Mouse (Mus musculus): ENCODE measurements around the gene Adam26a. TPM values are rescaled to one million over a fixed set of nuclear protein-coding genes. Genes with fewer than 3 reads are reported as not detected.
"Not testable (repeated sequence)": the region's sequence is repeated elsewhere in the genome, so short reads cannot be mapped to it uniquely, and the experiment has no call there.

Adam26a gene
- polyA plus RNA-seq (2015; fragmentation: Nextera tagmentation; extraction: Ambion mirVana) = not detected in 2 replicates

DNA sequence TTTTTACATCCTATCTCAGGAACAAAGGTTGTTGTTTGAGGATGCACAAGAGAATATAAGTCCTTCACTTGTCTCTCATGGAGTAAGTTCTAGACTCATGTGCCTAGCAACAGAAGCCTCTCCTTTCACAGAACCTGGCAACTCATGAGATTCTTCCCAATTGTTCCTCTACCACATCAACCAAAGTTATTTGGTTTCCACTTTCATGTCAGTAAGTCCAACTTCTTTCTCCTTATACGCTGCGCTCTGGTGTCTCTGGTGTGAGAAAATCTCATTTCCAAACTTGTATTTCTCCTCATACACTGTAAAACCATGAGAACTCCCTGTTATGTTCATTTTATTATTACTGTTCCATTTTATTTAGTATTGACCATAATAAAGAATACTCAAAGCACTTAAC lies at the start of gene Adam26a:
Adam26a (minus strand) TSS at position 101 of the 400 bp plus-strand sequence.
- not testable (repeated sequence) for H3K4me1 ChIP-seq (replicated peaks); H3K9ac ChIP-seq; H3K9me3 ChIP-seq; H3K27ac ChIP-seq; H3K36me3 ChIP-seq; ATAC-seq (ENCODE audit: low FRiP score); H3K27me3 ChIP-seq; H3K4me3 ChIP-seq; H3K4me2 ChIP-seq
- 94% methylated on average over 2 of the region's 2 CpGs for WGBS

DNA sequence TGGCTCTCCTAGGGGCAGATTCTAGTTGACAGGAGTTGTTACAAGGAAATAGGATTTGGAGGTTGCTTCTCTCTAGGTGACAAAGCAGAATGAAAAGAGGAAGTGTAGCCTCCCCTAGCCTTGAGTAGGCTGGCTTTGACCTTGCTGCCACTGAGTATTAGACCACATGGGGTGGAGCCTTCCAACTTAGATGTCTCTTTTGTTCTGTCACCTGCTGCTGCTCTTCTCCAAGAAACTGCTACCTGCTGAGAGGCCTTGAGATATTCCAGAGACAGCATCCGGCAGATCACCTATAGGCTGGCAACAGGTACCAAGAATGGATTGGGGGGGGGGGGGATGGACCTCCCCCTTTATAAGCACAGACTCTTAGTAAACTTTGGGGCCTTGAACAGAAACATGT lies 39.5 kb upstream of the Adam26a start:
- Histone ChIP-seq H3K27ac (no peak overlapping the region), H3K36me3 (no peaks in the 10 kb centered on the region), H3K9ac (no peak overlapping the region), H3K4me1 (replicated peaks) (no peaks in the 10 kb centered on the region), H3K4me3 (no peak overlapping the region), H3K27me3 (no peaks in the 10 kb centered on the region), H3K4me2 (no peak overlapping the region), H3K9me3 (no peaks in the 10 kb centered on the region)
- no peak for ATAC-seq (ENCODE audit: low FRiP score)
- 94% methylated on average over 1 of the region's 1 CpGs for WGBS

- H3K4me3 ChIP-seq; ATAC-seq (ENCODE audit: low FRiP score); H3K36me3 ChIP-seq; H3K27me3 ChIP-seq; H3K9ac ChIP-seq; H3K27ac ChIP-seq; H3K4me1 ChIP-seq (replicated peaks); H3K9me3 ChIP-seq; H3K4me2 ChIP-seq: not testable (repeated sequence)
- WGBS = 88% methylated on average over 13 of the region's 13 CpGs
Observed at GRCm38 (mm10) chr8:43603657-43604056, 27.1 kb upstream of the Adam26a start.

DNA sequence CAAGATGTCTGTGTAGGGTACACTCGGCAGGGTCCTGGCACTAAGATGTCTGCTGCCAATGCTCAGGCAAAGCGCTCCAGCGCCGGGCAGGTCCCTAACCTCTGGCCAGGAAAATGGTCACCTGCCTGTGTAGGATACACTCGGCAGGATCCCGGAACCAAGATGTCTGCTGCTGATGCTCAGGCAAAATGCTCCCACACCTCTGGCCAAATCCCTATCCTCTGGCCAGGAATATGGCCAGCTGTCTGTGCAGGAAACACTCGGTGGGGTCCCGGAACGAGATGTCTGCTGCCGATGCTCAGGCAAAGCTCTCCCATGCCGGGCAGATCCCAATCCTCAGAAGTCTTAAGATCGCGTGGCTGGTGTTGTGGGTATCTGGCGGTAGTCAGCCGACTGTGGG lies 26.7 kb upstream of the Adam26a start:
- not testable (repeated sequence) for H3K36me3 ChIP-seq; ATAC-seq (ENCODE audit: low FRiP score); H3K4me2 ChIP-seq; H3K9me3 ChIP-seq; H3K27me3 ChIP-seq; H3K27ac ChIP-seq; H3K4me3 ChIP-seq; H3K4me1 ChIP-seq (replicated peaks); H3K9ac ChIP-seq
- 94% methylated on average over 15 of the region's 15 CpGs for WGBS

- not testable (repeated sequence) for H3K9ac ChIP-seq; H3K4me2 ChIP-seq; H3K36me3 ChIP-seq; H3K9me3 ChIP-seq; H3K27me3 ChIP-seq; ATAC-seq (ENCODE audit: low FRiP score); H3K27ac ChIP-seq; H3K4me1 ChIP-seq (replicated peaks); H3K4me3 ChIP-seq
Observed at GRCm38 (mm10) chr8:43528006-43528405, 48.5 kb downstream of the Adam26a start, which contains the start of gene Adam26b. TSS of gene Adam26b (minus strand) at chr8:43528106.

Other genes with a start within 250 kb of the Adam26a start
- not detected in 2 replicates for gene Adam26b, start 48.6 kb downstream of the Adam26a start, polyA plus RNA-seq (2015; fragmentation: Nextera tagmentation; extraction: Ambion mirVana)
- not detected in 2 replicates for gene Gm5346, start 50.6 kb upstream of the Adam26a start, polyA plus RNA-seq (2015; fragmentation: Nextera tagmentation; extraction: Ambion mirVana)
- gene Adam34, start 133.3 kb upstream of the Adam26a start, polyA plus RNA-seq (2015; fragmentation: Nextera tagmentation; extraction: Ambion mirVana) = not detected in 2 replicates

All from hindbrain, embryonic 13.5 days (tissue).